Mouse (Mus musculus) neural tube, embryonic 14.5 days (tissue): Measurements from ENCODE around the gene Hsd11b1. TPM values are rescaled to one million over a fixed set of nuclear protein-coding genes. Genes with fewer than 3 reads are reported as not detected.

Experiments used
- ATAC-seq: fragments of 200-750 bp; cut with Nextera tagmentation; 2 replicates; pipeline ENCODE4 v1.8.0; 2017; ENCODE audit warnings: low read depth, mild to moderate bottlenecking, moderate TSS enrichment, moderate library complexity
- H3K27ac ChIP-seq: fragments of 300-500 bp; sonication (generic); 2 replicates; pipeline ENCODE4 v1.5.1; 2014; ENCODE audit warnings: low read depth, mild to moderate bottlenecking, control low read depth, low read length, moderate library complexity, mixed read lengths
- H3K27me3 ChIP-seq: fragments of 300-500 bp; sonication (generic); 2 replicates; pipeline ENCODE4 v1.6.1; 2014; ENCODE audit warnings: low read length; ENCODE audit not compliant: control insufficient read depth, insufficient read depth
- H3K36me3 ChIP-seq: fragments of 300-500 bp; sonication (generic); 2 replicates; pipeline ENCODE4 v1.6.1; 2014; ENCODE audit warnings: low read length, mixed read lengths; ENCODE audit not compliant: control insufficient read depth, insufficient read depth
- H3K4me1 ChIP-seq: fragments of 300-500 bp; sonication (generic); 2 replicates; pipeline ENCODE4 v1.6.1; 2014; ENCODE audit warnings: low read length; ENCODE audit not compliant: control insufficient read depth, insufficient read depth
- H3K4me2 ChIP-seq: fragments of 300-500 bp; sonication (generic); 2 replicates; pipeline ENCODE4 v1.6.1; 2014; ENCODE audit warnings: mild to moderate bottlenecking, low read depth, low read length, control low read depth
- H3K4me3 ChIP-seq: fragments of 300-500 bp; sonication (generic); 2 replicates; pipeline ENCODE4 v1.5.1; 2014; ENCODE audit warnings: low read depth, low read length, control low read depth, mixed read lengths
- H3K9ac ChIP-seq: fragments of 300-500 bp; sonication (generic); replicated peaks from 2 replicates; pipeline ENCODE4 v1.6.1; 2014; ENCODE audit warnings: low read depth, mild to moderate bottlenecking, control low read depth, low read length, mixed read lengths
- H3K9me3 ChIP-seq: fragments of 300-500 bp; sonication (generic); 2 replicates; pipeline ENCODE4 v1.6.1; 2016; ENCODE audit warnings: low read length; ENCODE audit not compliant: control insufficient read depth
- WGBS: fragments of 180-500 bp; shearing (Covaris S2); extraction: QIAGEN DNeasy Blood & Tissue Kit; methylation state at CpG from one replicate; pipeline ENCODE4 v1.1.7; 2014; 5-methylcytosine and 5-hydroxymethylcytosine counted together
- polyA plus RNA-seq: library from polyadenylated mRNA; unstranded; fragments of >200 nt; fragmentation: Nextera tagmentation; extraction: Ambion mirVana; gene quantifications from 2 replicates; pipeline ENCODE4 v1.2.1, GENCODE M21; 2014

Hsd11b1 gene
- polyA plus RNA-seq, 1 experiment from 2014 or later, result not detected

GRCm38 (mm10) chr1:193227537-193227936, 36.3 kb downstream of the Hsd11b1 start:
- H3K4me3 ChIP-seq, result no peak overlapping the region
- ATAC-seq, result no peak
- no peaks in the 10 kb centered on the region for H3K4me1 ChIP-seq
- H3K27ac ChIP-seq, result no peak overlapping the region
- no peak overlapping the region for H3K4me2 ChIP-seq
- no peaks in the 10 kb centered on the region for H3K36me3 ChIP-seq
- H3K9me3 ChIP-seq, result no peaks in the 10 kb centered on the region
- WGBS, result 91% methylated on average over 4 of the region's 4 CpGs
- no peaks in the 10 kb centered on the region for H3K27me3 ChIP-seq
- H3K9ac ChIP-seq, result no peak overlapping the region

- no peak overlapping the region for H3K27ac ChIP-seq
- no peaks in the 10 kb centered on the region for H3K4me1 ChIP-seq
- H3K9me3 ChIP-seq, result no peaks in the 10 kb centered on the region
- no peak overlapping the region for H3K4me2 ChIP-seq
- WGBS, result 59% methylated on average over 7 of the region's 7 CpGs
- H3K9ac ChIP-seq, result no peak overlapping the region
- no peak for ATAC-seq
- H3K27me3 ChIP-seq, result no peaks in the 10 kb centered on the region
- H3K4me3 ChIP-seq, result no peak overlapping the region
- no peaks in the 10 kb centered on the region for H3K36me3 ChIP-seq
Observed at GRCm38 (mm10) chr1:193226724-193227522, 37.0 kb downstream of the Hsd11b1 start.

DNA sequence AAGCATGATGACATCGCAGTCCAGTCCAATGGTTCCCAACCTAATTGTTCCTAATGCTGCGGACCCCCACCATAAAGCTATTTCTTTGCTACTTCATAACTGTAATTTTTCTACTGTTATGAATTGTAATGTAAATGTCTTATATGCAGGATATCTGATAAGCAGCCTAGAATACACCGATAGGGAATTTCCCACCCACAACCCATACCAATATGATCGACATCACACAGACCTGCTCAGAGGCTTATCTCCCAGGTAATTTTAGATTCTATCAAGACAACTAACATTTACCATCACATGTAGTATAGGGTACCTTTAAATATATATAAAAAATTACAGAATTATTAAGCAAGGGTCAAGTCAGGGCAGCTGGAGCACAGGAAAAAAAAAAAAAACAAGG, 37.8 kb downstream of the Hsd11b1 start:
- no peaks in the 10 kb centered on the region for H3K9me3 ChIP-seq
- no peaks in the 10 kb centered on the region for H3K27me3 ChIP-seq
- H3K36me3 ChIP-seq, result no peaks in the 10 kb centered on the region
- H3K27ac ChIP-seq, result no peak overlapping the region
- no peak overlapping the region for H3K9ac ChIP-seq
- no peak overlapping the region for H3K4me3 ChIP-seq
- no peak overlapping the region for H3K4me2 ChIP-seq
- no peak for ATAC-seq
- no peaks in the 10 kb centered on the region for H3K4me1 ChIP-seq
- 94% methylated on average over 4 of the region's 4 CpGs for WGBS

DNA sequence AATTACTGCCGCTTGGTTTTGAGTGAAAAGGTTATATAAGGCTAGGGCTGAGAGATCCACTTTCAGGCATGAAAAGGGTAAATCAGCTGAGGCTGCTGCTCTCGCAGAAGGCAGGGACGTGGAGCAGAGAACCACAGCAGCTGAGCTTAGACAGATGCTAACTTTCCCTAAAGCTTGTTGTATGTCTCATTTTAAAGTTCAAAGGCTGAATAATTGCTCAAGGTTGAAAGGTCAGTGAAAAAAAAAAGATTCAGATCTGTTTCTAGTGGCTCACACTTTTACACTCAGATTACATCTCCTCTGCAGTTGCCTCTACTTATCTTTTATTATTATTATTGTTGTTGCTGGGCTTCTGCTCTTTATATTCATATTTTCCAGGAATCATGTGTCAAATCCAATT, 38.3 kb downstream of the Hsd11b1 start:
- Histone ChIP-seq H3K9ac (no peak overlapping the region), H3K27ac (no peak overlapping the region), H3K4me3 (no peak overlapping the region), H3K9me3 (no peaks in the 10 kb centered on the region), H3K4me2 (no peak overlapping the region), H3K36me3 (no peaks in the 10 kb centered on the region), H3K4me1 (no peaks in the 10 kb centered on the region), H3K27me3 (no peaks in the 10 kb centered on the region)
- no peak for ATAC-seq
- WGBS, result 31% methylated on average over 3 of the region's 3 CpGs

DNA sequence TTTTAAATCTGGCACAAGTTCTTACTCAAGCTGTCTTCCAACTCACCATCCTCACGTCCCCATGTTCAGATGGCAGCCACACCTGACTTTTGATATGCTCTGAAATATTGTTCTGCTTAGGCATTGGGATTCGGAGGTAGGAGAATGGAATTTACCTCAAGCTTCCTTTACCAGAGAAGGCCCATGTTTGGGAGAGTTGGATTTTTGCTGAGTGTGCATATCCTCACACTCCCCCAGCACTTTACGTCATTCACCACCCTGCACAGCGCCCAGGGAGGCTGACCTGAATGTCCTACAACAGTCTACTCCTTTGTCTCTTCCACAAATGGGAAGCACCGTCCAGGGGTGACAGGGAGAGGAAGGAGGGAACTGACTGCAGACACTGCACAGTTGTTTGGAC, 43.5 kb downstream of the Hsd11b1 start:
- Histone ChIP-seq H3K4me2 (no peak overlapping the region), H3K9ac (no peak overlapping the region), H3K27me3 (no peaks in the 10 kb centered on the region), H3K4me3 (no peak overlapping the region), H3K9me3 (no peaks in the 10 kb centered on the region), H3K4me1 (no peaks in the 10 kb centered on the region), H3K36me3 (no peaks in the 10 kb centered on the region), H3K27ac (no peak overlapping the region)
- ATAC-seq, result no peak
- 72% methylated on average over 5 of the region's 5 CpGs for WGBS

DNA sequence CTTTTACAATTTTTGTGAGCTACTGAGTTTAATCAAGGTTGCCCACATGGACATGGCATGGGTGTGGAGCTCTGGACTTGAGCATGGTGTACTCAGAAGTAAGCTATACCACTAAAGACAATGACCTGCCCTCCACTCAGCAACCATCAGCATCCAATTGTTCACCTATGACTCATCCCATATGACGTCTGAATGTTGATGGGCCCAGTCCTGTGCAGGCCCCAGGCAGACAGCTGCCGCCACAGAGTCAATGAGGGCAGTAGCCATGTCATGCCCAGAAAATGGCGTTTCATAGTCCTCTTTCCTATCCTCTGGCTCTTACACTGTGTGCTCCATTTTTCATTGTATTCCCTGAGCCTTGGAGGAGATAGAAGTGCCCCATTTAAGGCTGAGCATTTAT, 47.9 kb downstream of the Hsd11b1 start:
- 77% methylated on average over 3 of the region's 3 CpGs for WGBS
- H3K9me3 ChIP-seq, result no peaks in the 10 kb centered on the region
- H3K4me3 ChIP-seq, result no peak overlapping the region
- no peak overlapping the region for H3K27ac ChIP-seq
- H3K4me2 ChIP-seq, result no peak overlapping the region
- H3K9ac ChIP-seq, result no peak overlapping the region
- H3K4me1 ChIP-seq, result no peaks in the 10 kb centered on the region
- no peak for ATAC-seq
- H3K36me3 ChIP-seq, result no peaks in the 10 kb centered on the region
- H3K27me3 ChIP-seq, result no peaks in the 10 kb centered on the region

DNA sequence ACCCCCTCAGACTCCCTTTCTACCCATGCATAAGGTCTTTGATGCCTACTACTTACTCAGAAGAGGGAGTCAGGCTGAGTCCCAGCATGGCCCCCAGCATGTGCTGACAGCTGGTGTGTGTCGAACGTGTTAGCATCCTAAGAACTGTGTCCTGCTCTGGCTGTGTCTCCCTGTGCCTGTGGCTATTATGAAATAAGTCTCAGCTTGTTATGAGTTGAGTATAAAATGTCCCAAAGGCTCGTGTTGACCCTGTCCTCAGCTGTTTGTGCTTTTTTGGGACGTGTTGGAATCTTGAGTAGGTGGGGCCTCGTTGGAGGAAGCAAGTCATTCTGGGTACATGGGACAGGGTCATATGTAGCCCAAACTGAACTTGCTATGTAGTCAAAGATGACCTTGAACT, 49.8 kb downstream of the Hsd11b1 start:
- no peaks in the 10 kb centered on the region for H3K4me1 ChIP-seq
- no peak for ATAC-seq
- H3K9ac ChIP-seq, result no peak overlapping the region
- H3K4me3 ChIP-seq, result no peak overlapping the region
- WGBS, result 82% methylated on average over 5 of the region's 5 CpGs
- no peaks in the 10 kb centered on the region for H3K27me3 ChIP-seq
- no peaks in the 10 kb centered on the region for H3K36me3 ChIP-seq
- no peak overlapping the region for H3K4me2 ChIP-seq
- H3K27ac ChIP-seq, result no peak overlapping the region
- H3K9me3 ChIP-seq, result no peaks in the 10 kb centered on the region

- no peak overlapping the region for H3K4me3 ChIP-seq
- no peak overlapping the region for H3K9ac ChIP-seq
- no peaks in the 10 kb centered on the region for H3K9me3 ChIP-seq
- H3K4me1 ChIP-seq, result no peaks in the 10 kb centered on the region
- no peak for ATAC-seq
- H3K27me3 ChIP-seq, result no peaks in the 10 kb centered on the region
- no peak overlapping the region for H3K27ac ChIP-seq
- H3K4me2 ChIP-seq, result no peak overlapping the region
- no peaks in the 10 kb centered on the region for H3K36me3 ChIP-seq
- WGBS, result 79% methylated on average over 5 of the region's 5 CpGs
Observed at GRCm38 (mm10) chr1:193211371-193211770, 52.5 kb downstream of the Hsd11b1 start.

DNA sequence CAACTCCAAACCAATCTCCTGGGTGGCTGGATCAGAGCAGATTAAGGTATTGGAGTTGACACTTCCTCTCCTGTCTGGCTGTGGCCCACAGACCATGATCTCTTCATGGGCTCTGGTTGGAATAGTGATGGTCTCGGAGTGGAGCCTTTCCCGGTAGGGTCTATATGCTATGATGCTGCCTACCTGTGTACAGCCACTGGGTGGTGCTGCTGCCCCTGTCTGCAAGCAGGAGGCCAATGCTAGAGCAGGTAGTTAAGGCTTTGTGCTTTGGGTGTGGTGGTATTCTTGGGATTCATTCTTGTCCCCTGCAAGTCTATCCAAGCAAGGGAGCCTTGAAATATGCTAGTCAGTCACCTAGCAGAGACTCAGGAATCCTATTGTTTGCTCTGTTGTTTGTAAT, 55.7 kb downstream of the Hsd11b1 start:
- Histone ChIP-seq H3K4me1 (no peaks in the 10 kb centered on the region), H3K27ac (no peak overlapping the region), H3K4me3 (no peak overlapping the region), H3K9me3 (no peaks in the 10 kb centered on the region), H3K9ac (no peak overlapping the region), H3K4me2 (no peak overlapping the region), H3K36me3 (no peaks in the 10 kb centered on the region), H3K27me3 (no peaks in the 10 kb centered on the region)
- 47% methylated on average over 2 of the region's 2 CpGs for WGBS
- ATAC-seq, result no peak
